In genomic region chr7:130696347-130697234, GRCm38 (mm10) we compare ENCODE assay signal across 14 mouse cellular contexts.
DNase-seq lines count a peak whose midpoint lies in the region; ATAC-seq and TF ChIP-seq lines count a peak whose summit lies in the region.
"Had no signal": no experiment of that assay in that cellular context is flagged by ENCODE, and none has a peak within 500 bp of the region (broad histone marks: within the 10 kb centered on the region; RNA-seq: fewer than 3 reads in every experiment).

No protein-coding gene starts in this region.

- H3K4me2 ChIP-seq in limb, embryonic 14.5 days (replicated peaks; ENCODE audit: low read depth, low read length, severe bottlenecking) = no peak overlapping the region
- H3K4me2 ChIP-seq in forebrain, embryonic 15.5 days (replicated peaks) = peak overlapping the region; percentile 75
- H3K4me2 ChIP-seq in hindbrain, postnatal 0 days (ENCODE audit: low read depth, low read length) = peak overlapping the region; percentile 85
- peak overlapping the region; percentile 68 for H3K4me2 ChIP-seq in midbrain, embryonic 16.5 days (ENCODE audit: low read length)
- no peak overlapping the region for H3K4me2 ChIP-seq in kidney, embryonic 15.5 days
- H3K4me2 ChIP-seq: heart, embryonic 15.5 days had no signal

- 81% methylated on average over 16 of the region's 16 CpGs for WGBS in limb, embryonic 14.5 days
- 91% methylated on average over 16 of the region's 16 CpGs for WGBS in limb, embryonic 10.5 days
- WGBS in forebrain, embryonic 15.5 days = 72% methylated on average over 16 of the region's 16 CpGs
- WGBS in hindbrain, postnatal 0 days = 49% methylated on average over 16 of the region's 16 CpGs
- 34% methylated on average over 16 of the region's 16 CpGs for WGBS in midbrain, embryonic 16.5 days
- 83% methylated on average over 16 of the region's 16 CpGs for whole genome bisulfite sequencing in kidney, embryonic 15.5 days

- H3K9me3 ChIP-seq in limb, embryonic 14.5 days (ENCODE audit: control insufficient read depth, low read length) = no peaks in the 10 kb centered on the region
- H3K9me3 ChIP-seq in limb, embryonic 10.5 days (replicated peaks) = no peaks in the 10 kb centered on the region
- H3K9me3 ChIP-seq in forebrain, embryonic 15.5 days = no peaks in the 10 kb centered on the region
- no peaks in the 10 kb centered on the region for H3K9me3 ChIP-seq in hindbrain, postnatal 0 days (ENCODE audit: low read length)
- H3K9me3 ChIP-seq in midbrain, embryonic 16.5 days (replicated peaks; ENCODE audit: control insufficient read depth, low read length, poor library complexity, severe bottlenecking) = no peaks in the 10 kb centered on the region
- no peaks in the 10 kb centered on the region for H3K9me3 ChIP-seq in kidney, embryonic 15.5 days (replicated peaks)
- H3K9me3 ChIP-seq: heart, embryonic 15.5 days had no signal

- no peak for ATAC-seq in limb, embryonic 14.5 days (ENCODE audit: low FRiP score, low read depth)
- ATAC-seq in forebrain, embryonic 15.5 days (replicated peaks) = no peak
- ATAC-seq in hindbrain, postnatal 0 days = no peak
- ATAC-seq in midbrain, embryonic 16.5 days = no peak
- no peak for ATAC-seq in kidney, embryonic 15.5 days (replicated peaks; ENCODE audit: low FRiP score)

- H3K36me3 ChIP-seq in limb, embryonic 14.5 days (ENCODE audit: control insufficient read depth, insufficient read depth, low read length) = peaks cover 6% of the 10 kb centered on the region; the same call in 1 of the 2 replicates
- peaks cover 26% of the 10 kb centered on the region for H3K36me3 ChIP-seq in limb, embryonic 10.5 days
- H3K36me3 ChIP-seq in forebrain, embryonic 15.5 days = peaks cover 6% of the 10 kb centered on the region; the same call in 1 of the 2 replicates
- H3K36me3 ChIP-seq in hindbrain, postnatal 0 days (ENCODE audit: insufficient read depth, low read length) = no peaks in the 10 kb centered on the region
- H3K36me3 ChIP-seq in midbrain, embryonic 16.5 days (ENCODE audit: control insufficient read depth, insufficient read depth, low read length) = no peaks in the 10 kb centered on the region; the same call in 1 of the 2 replicates
- H3K36me3 ChIP-seq in kidney, embryonic 15.5 days = peaks cover 15% of the 10 kb centered on the region
- H3K36me3 ChIP-seq: G1E had no signal

- no peaks in the 10 kb centered on the region for H3K27me3 ChIP-seq in limb, embryonic 14.5 days (ENCODE audit: control insufficient read depth, insufficient read depth, low read length)
- no peaks in the 10 kb centered on the region for H3K27me3 ChIP-seq in limb, embryonic 10.5 days (ENCODE audit: low read depth, poor library complexity, severe bottlenecking)
- H3K27me3 ChIP-seq in forebrain, embryonic 15.5 days = no peaks in the 10 kb centered on the region
- no peaks in the 10 kb centered on the region for H3K27me3 ChIP-seq in hindbrain, postnatal 0 days (ENCODE audit: insufficient read depth, low read length)
- no peaks in the 10 kb centered on the region for H3K27me3 ChIP-seq in midbrain, embryonic 16.5 days (ENCODE audit: control insufficient read depth, insufficient read depth, low read depth, low read length)
- H3K27me3 ChIP-seq in kidney, embryonic 15.5 days = no peaks in the 10 kb centered on the region
- H3K27me3 ChIP-seq: heart, embryonic 15.5 days had no signal

- H3K4me1 ChIP-seq in limb, embryonic 14.5 days (ENCODE audit: control insufficient read depth, insufficient read depth, low read length) = peaks cover 29% of the 10 kb centered on the region
- peaks cover 55% of the 10 kb centered on the region for H3K4me1 ChIP-seq in limb, embryonic 10.5 days
- H3K4me1 ChIP-seq in forebrain, embryonic 15.5 days = peaks cover 48% of the 10 kb centered on the region
- peaks cover 28% of the 10 kb centered on the region for H3K4me1 ChIP-seq in hindbrain, postnatal 0 days (ENCODE audit: insufficient read depth, low read length)
- H3K4me1 ChIP-seq in midbrain, embryonic 16.5 days (ENCODE audit: control insufficient read depth, insufficient read depth, low read length) = peaks cover 45% of the 10 kb centered on the region
- peaks cover 62% of the 10 kb centered on the region for H3K4me1 ChIP-seq in kidney, embryonic 15.5 days

- H3K27ac ChIP-seq in limb, embryonic 14.5 days (replicated peaks; ENCODE audit: low read depth, low read length) = no peak overlapping the region
- no peak overlapping the region for H3K27ac ChIP-seq in limb, embryonic 10.5 days
- peak overlapping the region; percentile 21; the same call in 1 of the 2 replicates for H3K27ac ChIP-seq in forebrain, embryonic 15.5 days (replicated peaks)
- no peak overlapping the region for H3K27ac ChIP-seq in hindbrain, postnatal 0 days
- H3K27ac ChIP-seq in midbrain, embryonic 16.5 days (ENCODE audit: low read length) = peak overlapping the region; percentile 47; the same call in 1 of the 2 replicates
- no peak overlapping the region for H3K27ac ChIP-seq in kidney, embryonic 15.5 days

- no peak for TF ChIP-seq POLR2A in limb, embryonic 14.5 days (IDR thresholded peaks at IDR 0.05; ENCODE audit: borderline replicate concordance, extremely low read depth, insufficient read depth, insufficient read length)

- H3K9ac ChIP-seq in limb, embryonic 14.5 days (ENCODE audit: low read depth, low read length, severe bottlenecking) = no peak overlapping the region
- H3K9ac ChIP-seq in forebrain, embryonic 15.5 days (replicated peaks) = no peak overlapping the region
- H3K9ac ChIP-seq in hindbrain, postnatal 0 days (replicated peaks; ENCODE audit: low read length) = no peak overlapping the region
- peak overlapping the region; percentile 16; the same call in 1 of the 2 replicates for H3K9ac ChIP-seq in midbrain, embryonic 16.5 days (ENCODE audit: low read depth, low read length)
- H3K9ac ChIP-seq in kidney, embryonic 15.5 days = no peak overlapping the region
- H3K9ac ChIP-seq: heart, embryonic 15.5 days had no signal

- no peak for TF ChIP-seq CTCF in hindbrain, postnatal 0 days (IDR thresholded peaks at IDR 0.05; ENCODE audit: low read depth)

- H3K4me3 ChIP-seq in limb, embryonic 14.5 days (replicated peaks; ENCODE audit: low read length) = no peak overlapping the region
- no peak overlapping the region for H3K4me3 ChIP-seq in limb, embryonic 10.5 days
- H3K4me3 ChIP-seq in forebrain, embryonic 15.5 days = peak overlapping the region; percentile 15; the same call in 1 of the 2 replicates
- H3K4me3 ChIP-seq in hindbrain, postnatal 0 days (ENCODE audit: low read length) = no peak overlapping the region
- H3K4me3 ChIP-seq in midbrain, embryonic 16.5 days (ENCODE audit: low read depth, low read length) = peak overlapping the region; percentile 14
- no peak overlapping the region for H3K4me3 ChIP-seq in kidney, embryonic 15.5 days (replicated peaks)
- H3K4me3 ChIP-seq: erythroblast, embryonic 14.5 days; heart, embryonic 15.5 days; myocyte had no signal

- peak; percentile 10 for DNase-seq in limb, embryonic 14.5 days (ENCODE audit: low spot score)
- no peak for DNase-seq in limb, embryonic 10.5 days (ENCODE audit: low spot score)
- DNase-seq in hindbrain, postnatal 0 days (ENCODE audit: low spot score) = peak; percentile 53
- DNase-seq in MN1 (ENCODE audit: low spot score) = no peak
- DNase-seq in adrenal gland, adult (ENCODE audit: inconsistent age in 2 of 2, low spot score in 1 of 2) = no peak
- DNase-seq: kidney, postnatal 36 days; lung, adult 2 months had no signal

Comparison
In these comparisons a context has a peak if more than half of its experiments do, and no peak if none do; other contexts are left out.
1. DNase-seq: peak in limb, embryonic 14.5 days (single experiment) and hindbrain, postnatal 0 days (single experiment); none in limb, embryonic 10.5 days (single experiment), MN1 (single experiment) and adrenal gland, adult (0 of 2).
2. H3K27ac ChIP-seq: peak in forebrain, embryonic 15.5 days (single experiment) and midbrain, embryonic 16.5 days (single experiment); none in limb, embryonic 14.5 days (single experiment), limb, embryonic 10.5 days (single experiment), hindbrain, postnatal 0 days (single experiment) and kidney, embryonic 15.5 days (single experiment).
3. H3K4me2 ChIP-seq: peak in forebrain, embryonic 15.5 days (single experiment), hindbrain, postnatal 0 days (single experiment) and midbrain, embryonic 16.5 days (single experiment); none in limb, embryonic 14.5 days (single experiment) and kidney, embryonic 15.5 days (single experiment).
4. H3K4me3 ChIP-seq: peak in forebrain, embryonic 15.5 days (single experiment) and midbrain, embryonic 16.5 days (single experiment); none in limb, embryonic 14.5 days (single experiment), limb, embryonic 10.5 days (single experiment), hindbrain, postnatal 0 days (single experiment) and kidney, embryonic 15.5 days (single experiment).